Mouse (Mus musculus): Measurements from ENCODE around the gene Lbhd1.

- no peak for TF ChIP-seq CTCF (conservative IDR thresholded peaks at IDR 0.05; ENCODE audit: low read length)
- no peak for TF ChIP-seq POU5F1 (IDR thresholded peaks at IDR 0.05; ENCODE audit: borderline replicate concordance, low read length)
- TF ChIP-seq NANOG (IDR thresholded peaks at IDR 0.05; ENCODE audit: borderline replicate concordance, low read length) = no peak
Measured at GRCm38 (mm10) chr19:8941136-8941514, 57.6 kb downstream of the Lbhd1 start.
